Mouse (Mus musculus): Measurements from ENCODE around the gene Ppil6. TPM values are rescaled to one million over a fixed set of nuclear protein-coding genes. Genes with fewer than 3 reads are reported as not detected.

The Ppil6 gene
- polyA plus RNA-seq, 1 experiment, result 3.8 TPM

DNA sequence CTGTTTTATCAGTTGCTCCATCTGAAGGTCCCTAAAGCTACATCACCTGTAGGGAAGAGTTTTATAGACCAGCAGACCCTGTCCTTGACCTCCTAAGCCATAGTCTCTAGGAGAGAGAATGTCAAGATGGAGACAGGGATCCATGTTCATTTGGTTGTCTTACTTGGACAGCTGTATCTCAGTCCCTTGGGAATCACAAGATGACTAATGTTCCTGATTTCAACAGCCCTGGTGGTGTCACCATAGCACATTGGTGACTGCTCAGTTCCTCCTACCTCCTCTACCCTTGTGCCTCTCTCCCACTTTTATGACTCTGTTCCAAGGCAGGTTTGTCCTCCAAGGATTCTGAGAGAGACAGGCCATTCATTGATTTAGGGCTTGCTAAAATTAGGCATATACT, 24.7 kb downstream of the Ppil6 start:
- no peaks in the 10 kb centered on the region for H3K9me3 ChIP-seq (replicated peaks; ENCODE audit: control insufficient read depth, insufficient read depth, low read length, poor library complexity, severe bottlenecking)
- H3K4me1 ChIP-seq (ENCODE audit: control insufficient read depth, insufficient read depth, low read length), result no peaks in the 10 kb centered on the region
- H3K27ac ChIP-seq (ENCODE audit: insufficient read depth, low read length), result no peak overlapping the region
- TF ChIP-seq POLR2A (IDR thresholded peaks at IDR 0.05; ENCODE audit: insufficient read depth, low read length) (no peak), EP300 (IDR thresholded peaks at IDR 0.05; ENCODE audit: insufficient read depth, low read depth, low read length) (no peak), CTCF (IDR thresholded peaks at IDR 0.05; ENCODE audit: low read depth, low read length) (no peak)
- no peak overlapping the region for H3K4me3 ChIP-seq (ENCODE audit: low read depth, low read length)
- H3K27me3 ChIP-seq (ENCODE audit: control insufficient read depth, insufficient read depth, low read length, poor library complexity, severe bottlenecking), result no peaks in the 10 kb centered on the region
- H3K36me3 ChIP-seq (ENCODE audit: control insufficient read depth, insufficient read depth, low read length, poor library complexity, severe bottlenecking), result no peaks in the 10 kb centered on the region
- no peak overlapping the region for H3K9ac ChIP-seq (ENCODE audit: low read depth, poor library complexity, severe bottlenecking)

DNA sequence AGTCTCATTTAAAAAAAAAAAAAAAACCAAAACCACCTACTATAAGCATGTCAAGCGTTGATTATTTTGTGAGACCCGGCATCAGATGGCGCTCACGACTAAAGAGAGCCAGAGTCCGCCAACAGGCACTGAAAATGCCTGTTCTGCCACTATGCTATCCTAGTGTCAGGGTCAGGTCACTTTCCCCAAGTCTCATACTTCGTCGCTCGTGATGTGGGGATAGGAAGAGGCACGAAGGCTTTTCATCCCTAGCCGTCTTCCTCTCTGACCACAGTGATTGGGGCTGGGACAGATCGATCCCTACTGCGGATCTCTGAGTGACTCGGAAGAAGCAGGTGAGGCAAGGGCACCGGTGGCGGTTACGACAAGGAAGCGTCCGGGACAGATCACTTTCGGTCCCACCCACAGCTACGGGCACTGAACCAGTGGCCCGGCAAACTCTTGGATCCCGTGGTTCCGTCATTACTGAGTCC, 28.3 kb downstream of the Ppil6 start:
- Histone ChIP-seq H3K9me3 (replicated peaks; ENCODE audit: control insufficient read depth, insufficient read depth, low read length, poor library complexity, severe bottlenecking) (no peaks in the 10 kb centered on the region), H3K4me1 (ENCODE audit: control insufficient read depth, insufficient read depth, low read length) (no peaks in the 10 kb centered on the region), H3K27ac (ENCODE audit: insufficient read depth, low read length) (peak overlapping the region; percentile 72), H3K36me3 (ENCODE audit: control insufficient read depth, insufficient read depth, low read length, poor library complexity, severe bottlenecking) (peaks cover 17% of the 10 kb centered on the region), H3K27me3 (ENCODE audit: control insufficient read depth, insufficient read depth, low read length, poor library complexity, severe bottlenecking) (no peaks in the 10 kb centered on the region), H3K4me3 (ENCODE audit: low read depth, low read length) (peak overlapping the region; percentile 95), H3K9ac (ENCODE audit: low read depth, poor library complexity, severe bottlenecking) (peak overlapping the region; percentile 89)
- TF ChIP-seq POLR2A (IDR thresholded peaks at IDR 0.05; ENCODE audit: insufficient read depth, low read length) (peak; percentile 4), EP300 (IDR thresholded peaks at IDR 0.05; ENCODE audit: insufficient read depth, low read depth, low read length) (no peak), CTCF (IDR thresholded peaks at IDR 0.05; ENCODE audit: low read depth, low read length) (peak; percentile 65)

DNA sequence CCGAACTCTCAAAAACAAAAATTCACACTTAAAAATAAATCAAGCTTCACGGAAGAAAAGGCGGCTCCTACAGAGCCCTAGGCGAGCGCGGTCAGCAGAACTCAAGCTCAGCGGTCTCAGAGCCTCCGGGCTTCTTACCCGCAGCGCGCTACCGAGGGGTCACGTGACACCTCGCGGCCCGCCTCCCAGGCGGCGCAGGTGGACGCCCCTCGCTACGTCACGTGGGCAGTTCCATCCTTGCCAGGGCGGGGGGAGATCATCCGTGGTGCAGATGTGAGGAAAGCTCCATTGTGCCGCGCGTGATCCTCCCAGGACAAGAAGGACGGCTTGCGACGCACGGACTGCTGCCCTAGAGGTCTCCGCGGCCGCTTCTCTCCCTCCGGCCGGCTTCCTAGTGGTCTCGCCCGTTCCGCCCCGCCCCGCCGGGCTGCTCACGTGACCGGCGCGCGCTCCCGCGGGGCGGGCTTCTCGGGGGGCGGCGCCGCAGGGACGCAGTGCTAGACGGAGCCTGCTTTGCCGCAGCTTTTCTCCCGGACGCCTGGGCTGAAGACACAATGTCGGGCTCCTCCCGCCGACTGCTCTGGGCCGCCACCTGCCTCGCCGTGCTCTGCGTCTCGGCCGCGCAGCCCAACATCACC, 28.9 kb downstream of the Ppil6 start, which contains the start of gene Cd164:
Cd164 (plus strand) TSS at position 434 of the 638 bp plus-strand sequence.
- H3K9me3 ChIP-seq (replicated peaks; ENCODE audit: control insufficient read depth, insufficient read depth, low read length, poor library complexity, severe bottlenecking), result no peaks in the 10 kb centered on the region
- peak within 1 kb of the TSS; percentile 95 for H3K4me3 ChIP-seq (ENCODE audit: low read depth, low read length)
- H3K9ac ChIP-seq (ENCODE audit: low read depth, poor library complexity, severe bottlenecking), result peak within 1 kb of the TSS; percentile 89
- 0 out of 2 replicates have a peak, but pooled peaks have one; percentile 4 for TF ChIP-seq EP300 (IDR thresholded peaks at IDR 0.05; ENCODE audit: insufficient read depth, low read depth, low read length)
- TF ChIP-seq POLR2A (IDR thresholded peaks at IDR 0.05; ENCODE audit: insufficient read depth, low read length), result peak; percentile 65
- TF ChIP-seq CTCF (IDR thresholded peaks at IDR 0.05; ENCODE audit: low read depth, low read length), result no peak
- no peaks in the 10 kb centered on the region for H3K27me3 ChIP-seq (ENCODE audit: control insufficient read depth, insufficient read depth, low read length, poor library complexity, severe bottlenecking)
- H3K36me3 ChIP-seq (ENCODE audit: control insufficient read depth, insufficient read depth, low read length, poor library complexity, severe bottlenecking), result peaks cover 21% of the 10 kb centered on the region
- H3K4me1 ChIP-seq (ENCODE audit: control insufficient read depth, insufficient read depth, low read length), result no peaks in the 10 kb centered on the region
- peak within 1 kb of the TSS; percentile 72 for H3K27ac ChIP-seq (ENCODE audit: insufficient read depth, low read length)

DNA sequence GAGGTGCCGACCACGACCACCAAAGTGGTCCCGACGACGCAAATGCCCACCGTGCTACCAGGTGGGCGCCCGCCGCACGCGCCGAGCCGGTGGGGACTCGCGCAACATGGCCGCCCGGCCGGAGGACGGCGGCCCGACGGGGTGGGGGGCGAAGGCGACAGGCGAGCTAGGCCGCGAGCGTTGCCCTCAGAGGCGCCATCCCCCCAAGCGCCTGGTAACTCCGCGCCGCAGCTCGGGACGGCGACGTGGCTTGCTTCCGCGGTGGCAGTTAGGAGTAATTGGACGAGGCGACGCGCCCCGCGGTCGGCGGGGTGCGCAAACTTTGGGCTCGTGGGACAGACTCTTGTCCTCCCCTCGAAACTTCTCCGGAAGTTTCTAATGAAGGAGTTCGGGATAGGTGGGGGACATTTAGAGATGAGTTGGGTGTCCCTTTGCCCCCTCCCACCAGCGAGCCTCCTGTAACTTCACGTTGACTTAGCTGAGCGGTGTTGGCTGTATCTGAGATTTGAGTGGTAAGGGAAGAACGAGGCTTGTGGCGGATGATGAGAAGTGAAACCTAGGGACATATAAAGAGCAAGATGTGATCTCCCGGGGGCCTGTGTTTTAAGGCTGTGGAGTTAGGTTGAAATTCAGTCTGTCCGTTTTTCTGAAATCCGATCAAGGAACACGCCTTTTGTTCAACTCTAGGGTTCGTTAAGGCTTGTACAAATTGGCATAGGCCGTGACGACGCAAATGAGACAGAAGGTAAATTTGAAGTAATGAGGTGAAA, 29.6 kb downstream of the Ppil6 start:
- Histone ChIP-seq H3K4me1 (ENCODE audit: control insufficient read depth, insufficient read depth, low read length) (peaks cover 2% of the 10 kb centered on the region), H3K36me3 (ENCODE audit: control insufficient read depth, insufficient read depth, low read length, poor library complexity, severe bottlenecking) (peaks cover 27% of the 10 kb centered on the region), H3K4me3 (ENCODE audit: low read depth, low read length) (peak overlapping the region; percentile 85), H3K27me3 (ENCODE audit: control insufficient read depth, insufficient read depth, low read length, poor library complexity, severe bottlenecking) (no peaks in the 10 kb centered on the region), H3K9ac (ENCODE audit: low read depth, poor library complexity, severe bottlenecking) (peak overlapping the region; percentile 89), H3K9me3 (replicated peaks; ENCODE audit: control insufficient read depth, insufficient read depth, low read length, poor library complexity, severe bottlenecking) (no peaks in the 10 kb centered on the region), H3K27ac (ENCODE audit: insufficient read depth, low read length) (peak overlapping the region; percentile 52)
- TF ChIP-seq POLR2A (IDR thresholded peaks at IDR 0.05; ENCODE audit: insufficient read depth, low read length) (no peak), EP300 (IDR thresholded peaks at IDR 0.05; ENCODE audit: insufficient read depth, low read depth, low read length) (no peak), CTCF (IDR thresholded peaks at IDR 0.05; ENCODE audit: low read depth, low read length) (no peak)

DNA sequence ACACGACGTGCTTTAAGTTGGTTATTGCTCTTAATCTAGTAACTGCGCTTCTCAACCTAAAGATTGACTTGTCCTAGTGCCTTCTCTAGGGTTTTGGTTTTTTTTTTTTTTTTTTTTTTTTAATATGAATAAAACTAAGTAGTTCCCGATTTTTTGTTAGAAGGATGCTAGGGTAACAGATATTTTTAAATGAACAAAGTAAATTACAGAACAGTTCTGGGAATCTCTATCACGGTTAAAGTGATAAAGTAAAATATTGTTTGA, 30.1 kb downstream of the Ppil6 start:
- Histone ChIP-seq H3K27ac (ENCODE audit: insufficient read depth, low read length) (no peak overlapping the region), H3K9me3 (replicated peaks; ENCODE audit: control insufficient read depth, insufficient read depth, low read length, poor library complexity, severe bottlenecking) (no peaks in the 10 kb centered on the region), H3K4me3 (ENCODE audit: low read depth, low read length) (peak overlapping the region; percentile 85), H3K27me3 (ENCODE audit: control insufficient read depth, insufficient read depth, low read length, poor library complexity, severe bottlenecking) (no peaks in the 10 kb centered on the region), H3K36me3 (ENCODE audit: control insufficient read depth, insufficient read depth, low read length, poor library complexity, severe bottlenecking) (peaks cover 30% of the 10 kb centered on the region), H3K9ac (ENCODE audit: low read depth, poor library complexity, severe bottlenecking) (peak overlapping the region; percentile 89), H3K4me1 (ENCODE audit: control insufficient read depth, insufficient read depth, low read length) (peaks cover 2% of the 10 kb centered on the region)
- TF ChIP-seq CTCF (IDR thresholded peaks at IDR 0.05; ENCODE audit: low read depth, low read length) (no peak), POLR2A (IDR thresholded peaks at IDR 0.05; ENCODE audit: insufficient read depth, low read length) (no peak), EP300 (IDR thresholded peaks at IDR 0.05; ENCODE audit: insufficient read depth, low read depth, low read length) (no peak)

DNA sequence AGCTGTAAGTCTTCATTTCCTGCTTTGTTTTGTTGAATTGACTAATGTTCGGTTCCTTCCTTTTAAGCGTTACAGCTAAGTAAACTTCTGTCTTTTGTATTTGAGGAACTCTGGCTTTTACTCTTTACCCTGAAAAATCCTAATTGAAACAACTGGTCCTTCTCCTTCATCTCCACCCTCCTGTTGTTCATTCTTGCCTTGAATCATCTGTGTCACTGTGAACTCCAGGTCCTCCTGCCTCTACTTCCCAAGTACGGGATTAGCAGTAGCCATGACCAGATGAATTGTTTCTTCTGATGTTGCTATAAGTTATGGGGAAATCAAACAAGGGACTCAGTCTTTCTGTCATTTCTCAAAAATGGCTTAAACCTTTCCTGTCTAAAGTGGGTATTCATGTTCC, 33.1 kb downstream of the Ppil6 start:
- Histone ChIP-seq H3K9me3 (replicated peaks; ENCODE audit: control insufficient read depth, insufficient read depth, low read length, poor library complexity, severe bottlenecking) (no peaks in the 10 kb centered on the region), H3K4me3 (ENCODE audit: low read depth, low read length) (no peak overlapping the region), H3K27me3 (ENCODE audit: control insufficient read depth, insufficient read depth, low read length, poor library complexity, severe bottlenecking) (no peaks in the 10 kb centered on the region), H3K27ac (ENCODE audit: insufficient read depth, low read length) (no peak overlapping the region), H3K36me3 (ENCODE audit: control insufficient read depth, insufficient read depth, low read length, poor library complexity, severe bottlenecking) (peaks cover 47% of the 10 kb centered on the region), H3K9ac (ENCODE audit: low read depth, poor library complexity, severe bottlenecking) (no peak overlapping the region), H3K4me1 (ENCODE audit: control insufficient read depth, insufficient read depth, low read length) (peaks cover 2% of the 10 kb centered on the region)
- TF ChIP-seq CTCF (IDR thresholded peaks at IDR 0.05; ENCODE audit: low read depth, low read length) (no peak), EP300 (IDR thresholded peaks at IDR 0.05; ENCODE audit: insufficient read depth, low read depth, low read length) (no peak), POLR2A (IDR thresholded peaks at IDR 0.05; ENCODE audit: insufficient read depth, low read length) (no peak)
